Comparison of ENCODE assay signal across 12 mouse cellular contexts in the genomic region with DNA sequence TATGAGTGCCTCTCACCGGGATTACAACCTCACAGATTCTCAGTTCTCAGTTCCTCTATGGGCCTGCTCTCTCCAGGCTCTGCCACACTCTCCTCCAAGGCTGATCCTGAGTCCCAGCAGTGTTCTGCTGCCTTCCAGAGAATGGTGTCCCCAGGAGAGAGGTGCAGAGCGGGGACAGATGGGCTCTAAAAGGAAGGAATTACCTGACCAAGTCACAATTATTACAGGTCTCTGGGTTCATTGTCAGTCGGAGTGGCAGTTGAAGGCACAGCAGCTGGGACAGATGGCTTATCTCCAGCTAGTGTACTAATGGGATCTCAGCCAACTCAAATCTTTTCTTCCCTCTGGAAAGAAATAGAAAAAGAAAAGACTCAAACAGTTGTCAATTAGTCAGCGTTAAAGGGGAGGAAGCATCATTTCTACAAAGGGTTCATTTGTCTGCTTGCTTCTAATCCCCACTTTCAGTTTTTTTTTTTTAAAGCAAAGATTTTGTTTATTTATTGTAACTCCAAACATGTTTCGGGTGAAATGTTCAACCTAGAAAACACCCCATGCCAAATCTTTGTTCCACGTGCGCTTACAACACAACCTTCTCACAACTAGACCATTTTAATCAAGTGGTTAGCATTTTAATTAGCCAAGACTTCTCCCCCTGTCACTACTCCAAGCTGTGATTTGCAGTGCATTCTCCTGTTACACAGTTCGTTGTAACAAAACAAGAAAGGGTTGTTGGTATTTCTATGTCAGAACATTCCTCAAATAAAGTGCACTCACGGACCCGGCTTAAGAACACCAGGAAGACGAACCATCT.
DNase-seq lines count a peak whose midpoint lies in the region; ATAC-seq and TF ChIP-seq lines count a peak whose summit lies in the region.
"Had no signal": no experiment of that assay in that cellular context is flagged by ENCODE, and none has a peak within 500 bp of the region (broad histone marks: within the 10 kb centered on the region; RNA-seq: fewer than 3 reads in every experiment).

No protein-coding gene starts in this region.

- H3K27me3 ChIP-seq in lung, embryonic 14.5 days (ENCODE audit: insufficient read depth, low read length): no peaks in the 10 kb centered on the region
- no peaks in the 10 kb centered on the region for H3K27me3 ChIP-seq in hindbrain, embryonic 15.5 days
- H3K27me3 ChIP-seq: stomach, embryonic 15.5 days had no signal

- no peak for TF ChIP-seq CTCF in lung, embryonic 14.5 days (IDR thresholded peaks at IDR 0.05; ENCODE audit: low read depth)

- ATAC-seq in lung, embryonic 14.5 days (ENCODE audit: insufficient read depth): no peak
- peak; percentile 42; the same call in 1 of the 2 replicates for ATAC-seq in hindbrain, embryonic 15.5 days (ENCODE audit: low FRiP score, low read depth)

- no peak overlapping the region for H3K4me3 ChIP-seq in lung, embryonic 14.5 days (ENCODE audit: low read depth, low read length)
- no peak overlapping the region for H3K4me3 ChIP-seq in hindbrain, embryonic 15.5 days
- H3K4me3 ChIP-seq: stomach, embryonic 15.5 days had no signal

- H3K4me1 ChIP-seq in lung, embryonic 14.5 days (ENCODE audit: insufficient read depth): peaks cover 10% of the 10 kb centered on the region; the same call in 1 of the 2 replicates
- H3K4me1 ChIP-seq in hindbrain, embryonic 15.5 days (replicated peaks): peaks cover 9% of the 10 kb centered on the region; the same call in 1 of the 2 replicates
- H3K4me1 ChIP-seq: stomach, embryonic 15.5 days had no signal

- no peaks in the 10 kb centered on the region for H3K9me3 ChIP-seq in lung, embryonic 14.5 days (ENCODE audit: low read depth, low read length)
- no peaks in the 10 kb centered on the region for H3K9me3 ChIP-seq in hindbrain, embryonic 15.5 days
- H3K9me3 ChIP-seq: stomach, embryonic 15.5 days had no signal

- no peak overlapping the region for H3K27ac ChIP-seq in lung, embryonic 14.5 days (ENCODE audit: low read depth)
- H3K27ac ChIP-seq in hindbrain, embryonic 15.5 days (replicated peaks): no peak overlapping the region
- H3K27ac ChIP-seq: stomach, embryonic 15.5 days had no signal

- peak; percentile 46 to 47 for DNase-seq in cerebellum, postnatal 10 days
- DNase-seq in cerebellum, adult 9-11 months: no peak
- peak; percentile 60 for DNase-seq in lung, embryonic 14.5 days
- DNase-seq in lung, postnatal 4 days: no peak
- DNase-seq in retina, postnatal 7 days (ENCODE audit: low read depth, low spot score): peak; percentile 8
- no peak for DNase-seq in urinary bladder, postnatal 25 days (ENCODE audit: low spot score)
- DNase-seq in gastrocnemius, adult 8-10 months (ENCODE audit: low spot score in 2 of 2): no peak
- DNase-seq: heart, postnatal 36 days; kidney, postnatal 36 days; right cerebral cortex, postnatal 25 days had no signal

- no peak overlapping the region for H3K4me2 ChIP-seq in lung, embryonic 14.5 days
- no peak overlapping the region for H3K4me2 ChIP-seq in hindbrain, embryonic 15.5 days
- H3K4me2 ChIP-seq: stomach, embryonic 15.5 days had no signal

- H3K36me3 ChIP-seq in lung, embryonic 14.5 days (ENCODE audit: insufficient read depth): no peaks in the 10 kb centered on the region
- no peaks in the 10 kb centered on the region for H3K36me3 ChIP-seq in hindbrain, embryonic 15.5 days
- H3K36me3 ChIP-seq: stomach, embryonic 15.5 days had no signal

- H3K9ac ChIP-seq in lung, embryonic 14.5 days: no peak overlapping the region
- no peak overlapping the region for H3K9ac ChIP-seq in hindbrain, embryonic 15.5 days
- H3K9ac ChIP-seq: stomach, embryonic 15.5 days had no signal

- WGBS in lung, embryonic 14.5 days: 54% methylated on average over 11 of the region's 11 CpGs
- 46% methylated on average over 11 of the region's 11 CpGs for WGBS in hindbrain, embryonic 15.5 days

Comparison
In these comparisons a context has a peak if more than half of its experiments do, and no peak if none do; other contexts are left out.
1. DNase-seq: peak in cerebellum, postnatal 10 days (2 of 2), lung, embryonic 14.5 days (single experiment) and retina, postnatal 7 days (single experiment); none in cerebellum, adult 9-11 months (single experiment), lung, postnatal 4 days (0 of 2), urinary bladder, postnatal 25 days (single experiment) and gastrocnemius, adult 8-10 months (0 of 2).